Mouse (Mus musculus): ENCODE results near the gene Heatr5a. TPM values are rescaled to one million over a fixed set of nuclear protein-coding genes. Genes with fewer than 3 reads are reported as not detected.
A peak's percentile ranks its signal among the peaks of the same experiment; 100 is the strongest.

The Heatr5a gene
- polyA plus RNA-seq, 1 experiment from 2014 or later, result 5.1 TPM

- ATAC-seq (ENCODE audit: low read depth) (no peak), DNase-seq (no peak)
- Histone ChIP-seq H3K9ac (no peak overlapping the region), H3K4me2 (no peak overlapping the region), H3K4me3 (replicated peaks) (no peak overlapping the region), H3K9me3 (replicated peaks) (no peaks in the 10 kb centered on the region), H3K27ac (peak overlapping the region; percentile 91), H3K4me1 (replicated peaks) (peaks cover 72% of the 10 kb centered on the region), H3K36me3 (no peaks in the 10 kb centered on the region), H3K27me3 (no peaks in the 10 kb centered on the region)
- WGBS (ENCODE audit: insufficient replicate concordance), result 51% methylated on average over 13 of the region's 13 CpGs
These were observed 112.7 kb downstream of the Heatr5a start for GRCm38 (mm10) chr12:51858134-51859028.

- 25% methylated on average over 8 of the region's 8 CpGs for WGBS (ENCODE audit: insufficient replicate concordance)
- DNase-seq (no peak), ATAC-seq (ENCODE audit: low read depth) (peak; percentile 62)
- peaks cover 87% of the 10 kb centered on the region for H3K4me1 ChIP-seq (replicated peaks)
- no peaks in the 10 kb centered on the region for H3K36me3 ChIP-seq
- H3K9me3 ChIP-seq (replicated peaks), result no peaks in the 10 kb centered on the region
- H3K4me2 ChIP-seq, result peak overlapping the region; percentile 52
- no peaks in the 10 kb centered on the region for H3K27me3 ChIP-seq
- H3K9ac ChIP-seq, result peak overlapping the region; percentile 64
- H3K4me3 ChIP-seq (replicated peaks), result no peak overlapping the region
- peak overlapping the region; percentile 91 for H3K27ac ChIP-seq
These were observed 114.3 kb downstream of the Heatr5a start for GRCm38 (mm10) chr12:51856768-51857295.

GRCm38 (mm10) chr12:51855872-51856271, 115.2 kb downstream of the Heatr5a start:
- no peaks in the 10 kb centered on the region for H3K36me3 ChIP-seq
- DNase-seq, result no peak
- no peaks in the 10 kb centered on the region for H3K27me3 ChIP-seq
- H3K4me3 ChIP-seq (replicated peaks), result no peak overlapping the region
- H3K9me3 ChIP-seq (replicated peaks), result no peaks in the 10 kb centered on the region
- H3K27ac ChIP-seq, result peak overlapping the region; percentile 91
- 32% methylated on average over 2 of the region's 2 CpGs for WGBS (ENCODE audit: insufficient replicate concordance)
- no peak for ATAC-seq (ENCODE audit: low read depth)
- peak overlapping the region; percentile 52 for H3K4me2 ChIP-seq
- peak overlapping the region; percentile 64 for H3K9ac ChIP-seq
- H3K4me1 ChIP-seq (replicated peaks), result peaks cover 87% of the 10 kb centered on the region

GRCm38 (mm10) chr12:51855453-51855852, 115.7 kb downstream of the Heatr5a start:
- H3K9ac ChIP-seq, result peak overlapping the region; percentile 64
- H3K36me3 ChIP-seq, result no peaks in the 10 kb centered on the region
- peaks cover 83% of the 10 kb centered on the region for H3K4me1 ChIP-seq (replicated peaks)
- H3K27ac ChIP-seq, result peak overlapping the region; percentile 91
- H3K27me3 ChIP-seq, result no peaks in the 10 kb centered on the region
- H3K9me3 ChIP-seq (replicated peaks), result no peaks in the 10 kb centered on the region
- peak overlapping the region; percentile 12 for H3K4me2 ChIP-seq
- ATAC-seq (ENCODE audit: low read depth), result peak; percentile 73
- DNase-seq, result peak; percentile 59
- no peak overlapping the region for H3K4me3 ChIP-seq (replicated peaks)
- 18% methylated on average over 7 of the region's 7 CpGs for WGBS (ENCODE audit: insufficient replicate concordance)

- no peaks in the 10 kb centered on the region for H3K36me3 ChIP-seq
- no peaks in the 10 kb centered on the region for H3K9me3 ChIP-seq (replicated peaks)
- H3K27me3 ChIP-seq, result no peaks in the 10 kb centered on the region
- ATAC-seq (ENCODE audit: low read depth), result peak; percentile 85
- H3K27ac ChIP-seq, result peak overlapping the region; percentile 92
- H3K4me3 ChIP-seq (replicated peaks), result peak overlapping the region; percentile 47
- H3K4me1 ChIP-seq (replicated peaks), result peaks cover 81% of the 10 kb centered on the region
- DNase-seq, result peak; percentile 69
- peak overlapping the region; percentile 53 for H3K9ac ChIP-seq
- H3K4me2 ChIP-seq, result peak overlapping the region; percentile 64
- WGBS (ENCODE audit: insufficient replicate concordance), result 16% methylated on average over 4 of the region's 4 CpGs
These were observed 119.5 kb downstream of the Heatr5a start for GRCm38 (mm10) chr12:51851617-51852016.

- 33% methylated on average over 3 of the region's 3 CpGs for WGBS (ENCODE audit: insufficient replicate concordance)
- no peaks in the 10 kb centered on the region for H3K27me3 ChIP-seq
- H3K4me2 ChIP-seq, result peak overlapping the region; percentile 64
These were observed 120.0 kb downstream of the Heatr5a start for GRCm38 (mm10) chr12:51851155-51851554.

GRCm38 (mm10) chr12:51850339-51850738, 120.8 kb downstream of the Heatr5a start:
- no peaks in the 10 kb centered on the region for H3K9me3 ChIP-seq (replicated peaks)
- peaks cover 79% of the 10 kb centered on the region for H3K4me1 ChIP-seq (replicated peaks)
- ATAC-seq (ENCODE audit: low read depth) (no peak), DNase-seq (no peak)
- 31% methylated on average over 4 of the region's 4 CpGs for WGBS (ENCODE audit: insufficient replicate concordance)
- no peaks in the 10 kb centered on the region for H3K36me3 ChIP-seq
- H3K9ac ChIP-seq, result peak overlapping the region; percentile 59
- H3K27ac ChIP-seq, result peak overlapping the region; percentile 95
- no peaks in the 10 kb centered on the region for H3K27me3 ChIP-seq
- peak overlapping the region; percentile 54 for H3K4me2 ChIP-seq
- peak overlapping the region; percentile 12 for H3K4me3 ChIP-seq (replicated peaks)

More at GRCm38 (mm10) chr12:51851155-51851554, 120.0 kb downstream of the Heatr5a start:
- peak; percentile 64 for DNase-seq
- peaks cover 81% of the 10 kb centered on the region for H3K4me1 ChIP-seq (replicated peaks)
- peak overlapping the region; percentile 92 for H3K27ac ChIP-seq
- peak overlapping the region; percentile 47 for H3K4me3 ChIP-seq (replicated peaks)
- no peaks in the 10 kb centered on the region for H3K36me3 ChIP-seq
- no peaks in the 10 kb centered on the region for H3K9me3 ChIP-seq (replicated peaks)
- peak overlapping the region; percentile 53 for H3K9ac ChIP-seq
- peak; percentile 64 for ATAC-seq (ENCODE audit: low read depth)

GRCm38 (mm10) chr12:51849902-51850301, 121.2 kb downstream of the Heatr5a start:
- peak overlapping the region; percentile 54 for H3K4me2 ChIP-seq
- H3K9ac ChIP-seq, result peak overlapping the region; percentile 59
- H3K9me3 ChIP-seq (replicated peaks), result no peaks in the 10 kb centered on the region
- no peaks in the 10 kb centered on the region for H3K36me3 ChIP-seq
- H3K4me1 ChIP-seq (replicated peaks), result peaks cover 77% of the 10 kb centered on the region
- DNase-seq, result no peak
- peak; percentile 39 for ATAC-seq (ENCODE audit: low read depth)
- H3K4me3 ChIP-seq (replicated peaks), result peak overlapping the region; percentile 12
- no peaks in the 10 kb centered on the region for H3K27me3 ChIP-seq
- H3K27ac ChIP-seq, result peak overlapping the region; percentile 95
- WGBS (ENCODE audit: insufficient replicate concordance), result 5% methylated on average over 2 of the region's 2 CpGs

GRCm38 (mm10) chr12:51847953-51848680, 123.0 kb downstream of the Heatr5a start:
- Histone ChIP-seq H3K36me3 (no peaks in the 10 kb centered on the region), H3K4me3 (replicated peaks) (no peak overlapping the region), H3K9me3 (replicated peaks) (no peaks in the 10 kb centered on the region), H3K4me2 (no peak overlapping the region), H3K4me1 (replicated peaks) (peaks cover 76% of the 10 kb centered on the region), H3K27me3 (no peaks in the 10 kb centered on the region), H3K27ac (peak overlapping the region; percentile 54), H3K9ac (no peak overlapping the region)
- DNase-seq (no peak), ATAC-seq (ENCODE audit: low read depth) (no peak)
- 80% methylated on average over 9 of the region's 9 CpGs for WGBS (ENCODE audit: insufficient replicate concordance)

- H3K4me2 ChIP-seq, result peak overlapping the region; percentile 79
- WGBS (ENCODE audit: insufficient replicate concordance), result 9% methylated on average over 1 of the region's 1 CpGs
These were observed 125.9 kb downstream of the Heatr5a start for GRCm38 (mm10) chr12:51845261-51845660.

GRCm38 (mm10) chr12:51844771-51845256, 126.3 kb downstream of the Heatr5a start:
- H3K4me3 ChIP-seq (replicated peaks), result peak overlapping the region; percentile 65

More at GRCm38 (mm10) chr12:51845261-51845660, 125.9 kb downstream of the Heatr5a start:
- DNase-seq (no peak), ATAC-seq (ENCODE audit: low read depth) (peak; percentile 17)
- H3K36me3 ChIP-seq, result no peaks in the 10 kb centered on the region
- H3K4me1 ChIP-seq (replicated peaks), result peaks cover 82% of the 10 kb centered on the region
- H3K9me3 ChIP-seq (replicated peaks), result no peaks in the 10 kb centered on the region
- H3K4me3 ChIP-seq (replicated peaks), result peak overlapping the region; percentile 18
- peak overlapping the region; percentile 100 for H3K27ac ChIP-seq
- H3K9ac ChIP-seq, result peak overlapping the region; percentile 60
- no peaks in the 10 kb centered on the region for H3K27me3 ChIP-seq

More at GRCm38 (mm10) chr12:51844771-51845256, 126.3 kb downstream of the Heatr5a start:
- Histone ChIP-seq H3K27me3 (no peaks in the 10 kb centered on the region), H3K4me1 (replicated peaks) (peaks cover 79% of the 10 kb centered on the region), H3K9me3 (replicated peaks) (no peaks in the 10 kb centered on the region), H3K27ac (peak overlapping the region; percentile 100), H3K9ac (peak overlapping the region; percentile 80), H3K4me2 (peak overlapping the region; percentile 79), H3K36me3 (no peaks in the 10 kb centered on the region)
- WGBS (ENCODE audit: insufficient replicate concordance), result under 1% methylated on average over 17 of the region's 17 CpGs
- DNase-seq (peak; percentile 97), ATAC-seq (ENCODE audit: low read depth) (peak; percentile 98)
